Mouse (Mus musculus) left cerebral cortex, adult 18-20 months (tissue): ENCODE measurements at regions not wholly inside any gene's neighbourhood (a gene's known extent, or its start where the extent isn't known, plus 50 kb on each side); places are given as distances from the start of the nearest gene placed in this dataset.

ENCODE experiments used
- DNase-seq, 2 experiments: peaks; one replicate each; pipeline ENCODE4 v3.0.0; 2021 to 2022; ENCODE audit warnings: low spot score in 2 of 2, mixed read lengths in 1 of 2

DNA sequence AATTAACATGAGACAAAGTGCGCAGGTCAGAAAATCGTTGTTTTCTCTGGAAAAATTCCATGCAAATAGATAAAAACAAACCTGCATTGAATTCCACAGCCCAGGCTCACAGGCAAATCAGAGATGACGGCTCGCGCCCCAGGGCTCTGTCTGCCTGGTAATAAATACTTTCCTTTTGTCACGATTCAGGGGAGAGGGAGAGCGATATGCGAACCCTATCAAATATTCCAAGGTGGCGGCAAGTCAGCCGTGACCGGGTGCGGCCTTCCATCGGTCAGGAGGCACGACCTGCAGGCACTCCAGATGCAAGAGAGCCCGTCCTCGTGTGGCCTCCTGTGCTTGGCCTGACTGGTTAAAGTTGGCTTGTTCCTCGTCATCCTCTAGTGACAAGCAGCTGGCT lies 94.5 kb upstream of the Gsc start:
- DNase-seq: no peak

GRCm38 (mm10) chr12:104562961-104563360 lies 89.8 kb upstream of the Gsc start:
- DNase-seq: no peak

- no peak for DNase-seq
Observed at GRCm38 (mm10) chr12:104560934-104561565, 87.9 kb upstream of the Gsc start.

- DNase-seq: peak; percentile 28 to 54
Observed at GRCm38 (mm10) chr12:104557761-104558160, 84.6 kb upstream of the Gsc start.

GRCm38 (mm10) chr12:104557307-104557706 lies 84.2 kb upstream of the Gsc start:
- DNase-seq: no peak

DNA sequence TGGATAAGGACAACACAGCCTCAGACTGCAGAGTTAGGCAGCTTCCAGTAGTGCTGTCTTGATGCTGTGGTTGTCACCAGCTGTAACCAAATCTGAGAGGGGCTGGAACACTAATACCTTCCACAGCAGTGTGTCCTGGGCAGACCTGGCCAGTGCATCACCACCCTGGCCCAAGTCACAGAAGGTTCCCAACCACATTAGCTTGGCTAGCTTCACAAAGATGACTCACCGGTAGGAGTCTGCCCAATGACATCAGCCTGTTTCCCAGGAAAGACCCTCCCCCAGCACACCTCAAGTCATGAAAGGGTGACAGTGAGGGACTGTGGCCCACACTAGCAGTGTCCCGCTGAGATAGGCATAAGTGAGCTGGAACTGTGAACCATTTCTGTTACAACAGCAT lies 75.5 kb upstream of the Gsc start:
- DNase-seq: no peak

DNA sequence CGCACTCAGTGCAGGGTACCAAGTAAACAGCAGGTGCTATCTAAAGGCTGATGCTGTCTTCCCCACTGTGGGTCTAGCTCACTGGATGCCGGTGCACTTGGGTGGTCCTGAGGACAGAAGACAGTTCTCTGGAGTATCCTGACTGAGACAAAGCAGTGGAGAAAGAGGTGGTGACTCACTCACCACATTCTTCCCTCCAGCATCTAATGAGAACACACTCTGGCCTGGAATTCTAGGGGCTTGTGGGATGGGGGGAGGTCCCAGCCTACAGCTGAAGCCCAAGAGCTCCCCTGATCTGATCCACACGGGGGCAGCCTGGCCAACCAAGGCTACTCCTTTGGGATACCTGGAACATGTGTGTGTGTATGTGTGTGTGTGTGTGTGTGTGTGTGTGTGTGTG lies 74.4 kb upstream of the Gsc start:
- DNase-seq: no peak

GRCm38 (mm10) chr12:104545993-104546769 lies 73.1 kb upstream of the Gsc start:
- no peak for DNase-seq

GRCm38 (mm10) chr12:104539911-104540310 lies 66.8 kb upstream of the Gsc start:
- no peak for DNase-seq

DNA sequence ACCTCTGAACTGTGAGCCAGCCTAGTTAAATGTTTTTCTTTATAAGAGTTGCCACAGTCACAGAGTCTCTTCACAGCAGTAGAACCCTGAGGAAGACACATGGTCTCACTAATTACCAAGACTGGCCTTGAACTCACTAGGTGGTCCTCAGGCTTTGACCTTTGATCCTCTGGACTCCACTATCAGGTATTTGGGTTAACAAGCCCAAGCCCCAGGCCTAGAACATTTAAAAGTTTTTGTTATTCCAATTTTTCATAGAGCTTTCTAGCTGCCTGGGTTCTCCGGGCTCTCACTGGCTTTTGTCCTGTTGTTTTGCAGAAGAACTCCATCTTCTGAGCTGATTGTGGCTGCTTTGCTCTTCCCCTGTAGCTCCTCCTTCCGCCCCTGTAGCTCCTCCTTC lies 65.3 kb upstream of the Gsc start:
- no peak for DNase-seq

GRCm38 (mm10) chr12:104531512-104532447 lies 58.6 kb upstream of the Gsc start:
- no peak for DNase-seq

DNA sequence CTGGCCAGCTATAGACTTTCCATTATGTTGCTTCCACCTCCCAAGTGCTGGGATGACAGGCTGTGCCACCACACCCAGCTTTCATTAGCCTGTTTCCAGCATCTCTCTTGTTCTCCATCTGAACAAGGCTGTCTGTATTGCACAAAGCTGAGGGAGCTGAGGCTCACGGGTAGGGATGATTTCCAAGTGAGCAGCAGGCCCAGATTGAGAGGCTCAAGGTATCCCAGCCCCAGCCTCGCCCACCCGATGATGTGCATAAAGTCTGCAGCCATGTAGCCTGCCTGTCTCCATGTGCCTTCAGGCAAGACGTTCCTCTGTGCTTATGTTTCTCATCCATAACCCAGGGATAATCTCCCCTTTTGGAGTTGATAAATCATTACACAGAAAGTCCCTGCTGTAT lies 57.5 kb upstream of the Gsc start:
- no peak for DNase-seq
